Mouse (Mus musculus): ENCODE measurements around the gene Gsg1l2. TPM values are rescaled to one million over a fixed set of nuclear protein-coding genes. Genes with fewer than 3 reads are reported as not detected.

Gene Gsg1l2
- total RNA-seq (2021): not detected
- long read RNA-seq, experiment 1: 0 reads
- long read RNA-seq, experiment 2: 0 reads

- DNase-seq (ENCODE audit: low spot score in 2 of 2): no peak
These were observed at the start of gene Gsg1l2 for GRCm38 (mm10) chr11:67774379-67774778. TSS of gene Gsg1l2 (plus strand) at chr11:67774608.

GRCm38 (mm10) chr11:67727095-67727494, 47.3 kb upstream of the Gsg1l2 start:
- no peak for DNase-seq (ENCODE audit: low spot score in 2 of 2)

GRCm38 (mm10) chr11:67728726-67729125, 45.7 kb upstream of the Gsg1l2 start:
- DNase-seq (ENCODE audit: low spot score in 2 of 2): no peak

- no peak for DNase-seq (ENCODE audit: low spot score in 2 of 2)
These were observed 43.4 kb upstream of the Gsg1l2 start for GRCm38 (mm10) chr11:67731056-67731455.

GRCm38 (mm10) chr11:67733726-67734125, 40.7 kb upstream of the Gsg1l2 start:
- DNase-seq (ENCODE audit: low spot score in 2 of 2): no peak

GRCm38 (mm10) chr11:67734597-67734996, 39.8 kb upstream of the Gsg1l2 start:
- DNase-seq (ENCODE audit: low spot score in 2 of 2): no peak

GRCm38 (mm10) chr11:67738345-67738744, 36.1 kb upstream of the Gsg1l2 start:
- DNase-seq (ENCODE audit: low spot score in 2 of 2): no peak

- DNase-seq (ENCODE audit: low spot score in 2 of 2): no peak
These were observed 35.4 kb upstream of the Gsg1l2 start for GRCm38 (mm10) chr11:67738846-67739490.

- no peak for DNase-seq (ENCODE audit: low spot score in 2 of 2)
These were observed 32.8 kb upstream of the Gsg1l2 start for GRCm38 (mm10) chr11:67741569-67741968.

- DNase-seq (ENCODE audit: low spot score in 2 of 2): no peak
These were observed 18.1 kb upstream of the Gsg1l2 start for GRCm38 (mm10) chr11:67756287-67756686.

- DNase-seq (ENCODE audit: low spot score in 2 of 2): no peak
These were observed 16.8 kb upstream of the Gsg1l2 start for GRCm38 (mm10) chr11:67757373-67758167.

- no peak for DNase-seq (ENCODE audit: low spot score in 2 of 2)
These were observed 3.4 kb upstream of the Gsg1l2 start, which contains the start of gene Glp2r for GRCm38 (mm10) chr11:67771053-67771452. TSS of gene Glp2r (minus strand) at chr11:67771153.

- no peak for DNase-seq (ENCODE audit: low spot score in 2 of 2)
These were observed 2.7 kb upstream of the Gsg1l2 start for GRCm38 (mm10) chr11:67771691-67772090.

GRCm38 (mm10) chr11:67772577-67772976, 1.8 kb upstream of the Gsg1l2 start:
- DNase-seq (ENCODE audit: low spot score in 2 of 2): peak; percentile 54 to 76

GRCm38 (mm10) chr11:67790182-67790581, 15.8 kb downstream of the Gsg1l2 start:
- DNase-seq (ENCODE audit: low spot score in 2 of 2): no peak

- no peak for DNase-seq (ENCODE audit: low spot score in 2 of 2)
These were observed 23.5 kb downstream of the Gsg1l2 start, which contains the start of gene Dhrs7c for GRCm38 (mm10) chr11:67797931-67798330. TSS of gene Dhrs7c (plus strand) at chr11:67798187.

- DNase-seq (ENCODE audit: low spot score in 2 of 2): no peak
These were observed 25.8 kb downstream of the Gsg1l2 start for GRCm38 (mm10) chr11:67800130-67800723.

- DNase-seq (ENCODE audit: low spot score in 2 of 2): no peak
These were observed 26.8 kb downstream of the Gsg1l2 start for GRCm38 (mm10) chr11:67801169-67801568.

- DNase-seq (ENCODE audit: low spot score in 2 of 2): no peak
These were observed 31.1 kb downstream of the Gsg1l2 start for GRCm38 (mm10) chr11:67805538-67805937.

- no peak for DNase-seq (ENCODE audit: low spot score in 2 of 2)
These were observed 32.6 kb downstream of the Gsg1l2 start for GRCm38 (mm10) chr11:67806832-67807597.

- DNase-seq (ENCODE audit: low spot score in 2 of 2): no peak
These were observed 33.6 kb downstream of the Gsg1l2 start for GRCm38 (mm10) chr11:67808051-67808450.

Data from layer of hippocampus, postnatal 14 days (tissue).